Mouse (Mus musculus): ENCODE results near the gene Cnpy4. TPM values are rescaled to one million over a fixed set of nuclear protein-coding genes. Genes with fewer than 3 reads are reported as not detected.
"Not testable (repeated sequence)": the region's sequence is repeated elsewhere in the genome, so short reads cannot be mapped to it uniquely, and the experiment has no call there.

Cnpy4 gene
- total RNA-seq, 2 experiments from 2014 or later, result 6.4 to 7.2 TPM

DNA sequence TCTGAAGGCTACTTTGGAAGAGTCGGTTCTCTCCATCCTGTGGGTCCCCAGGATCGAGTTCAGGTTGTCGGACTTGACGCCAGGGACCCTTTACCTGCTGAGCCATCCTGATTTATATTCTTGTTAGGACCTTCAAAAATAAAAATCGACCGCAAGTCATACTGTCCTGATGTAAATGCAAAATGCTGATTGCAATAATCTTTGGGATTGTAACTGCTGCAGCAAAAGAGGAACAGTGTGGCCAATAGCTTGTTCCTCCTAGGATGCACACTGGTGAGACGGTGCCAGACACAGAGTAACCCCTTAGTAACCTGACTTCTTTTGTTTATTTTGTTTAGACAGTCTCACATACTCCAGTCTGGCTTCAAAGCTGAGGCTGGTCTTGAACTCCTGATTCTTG, 8.2 kb downstream of the Cnpy4 start:
- intact Hi-C loops (cut with DNase I), result no loop called here
- DNase-seq, result no peak

DNA sequence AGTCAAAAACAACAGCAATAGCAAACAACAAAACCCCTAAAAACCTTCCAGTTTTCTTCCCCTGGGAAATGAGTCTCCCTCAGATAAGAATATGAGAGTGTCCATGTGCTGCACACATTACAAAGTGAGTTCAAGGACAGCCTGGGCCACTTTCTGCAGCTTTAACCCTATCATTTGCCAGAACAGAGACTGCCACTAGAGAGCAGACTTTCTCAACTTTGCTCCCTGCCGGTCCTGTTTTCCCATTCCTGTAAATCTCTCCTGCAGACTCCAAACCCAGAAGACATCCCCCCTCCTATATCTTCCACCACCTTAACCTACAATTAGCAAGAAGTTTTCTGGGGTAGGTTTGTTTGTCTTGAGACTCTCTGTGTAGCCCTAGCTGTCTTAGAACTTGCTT, 12.3 kb downstream of the Cnpy4 start:
- intact Hi-C loops (cut with DNase I), result no loop called here
- DNase-seq, result no peak

DNA sequence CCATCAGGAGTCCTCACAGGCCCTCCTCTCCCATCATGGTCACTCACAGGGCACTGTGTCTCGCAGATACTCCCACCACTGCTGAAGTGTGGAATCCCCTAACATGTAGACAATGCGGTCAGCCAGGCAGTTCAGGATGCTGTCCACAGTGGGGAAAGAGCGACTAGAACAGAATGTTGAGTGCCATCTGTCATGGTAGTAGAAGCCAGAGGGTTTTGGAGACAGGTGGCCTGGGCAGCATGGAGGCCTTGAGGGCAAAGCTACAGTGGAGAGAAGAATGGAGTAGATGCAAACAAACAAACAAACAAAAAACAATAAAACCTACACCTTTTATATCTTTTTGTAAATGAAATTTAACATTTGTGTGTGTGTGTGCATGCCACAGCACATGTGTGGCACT, 14.8 kb downstream of the Cnpy4 start:
- intact Hi-C loops (cut with DNase I), result no loop called here
- DNase-seq, result no peak

DNA sequence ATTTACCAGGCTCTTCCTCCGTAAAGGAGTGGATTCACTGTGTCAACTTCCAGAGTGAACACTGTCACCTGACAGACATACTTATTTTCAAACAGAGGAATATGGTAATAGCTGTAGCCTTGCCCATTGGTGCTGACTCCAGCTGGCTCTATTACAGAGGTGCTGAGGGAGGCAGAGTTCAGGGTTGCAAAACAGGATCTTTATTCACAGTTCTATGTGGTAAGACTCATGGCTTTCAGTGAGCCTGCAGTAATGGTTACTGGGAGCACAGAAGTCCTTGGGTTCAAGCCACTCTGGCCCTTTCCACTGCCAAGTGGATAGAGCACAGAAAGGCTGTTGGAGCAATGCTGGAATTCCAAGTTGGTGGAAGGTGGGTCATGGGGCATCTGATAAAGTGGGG, 20.0 kb downstream of the Cnpy4 start:
- DNase-seq, result no peak
- intact Hi-C loops (cut with DNase I), result no loop called here

DNA sequence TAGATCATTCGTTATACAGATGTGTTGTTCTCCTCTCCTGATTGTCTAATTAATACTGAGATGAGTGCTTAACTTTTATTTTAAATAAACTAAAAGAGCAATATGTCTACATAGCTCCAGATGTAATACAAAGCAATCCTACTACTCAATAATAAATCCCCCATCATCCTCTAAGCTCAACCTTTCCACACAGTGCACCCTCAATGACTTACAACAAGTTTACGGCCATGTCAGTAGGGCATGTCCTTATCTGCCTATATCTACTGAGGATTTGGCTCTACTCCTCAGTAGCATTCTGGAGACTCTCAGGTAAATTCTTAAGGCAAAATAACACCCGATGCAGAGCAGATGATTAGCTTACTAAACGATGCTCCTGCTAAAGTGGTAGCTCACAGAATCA, 20.6 kb downstream of the Cnpy4 start:
- intact Hi-C loops (cut with DNase I), result loop anchor here (1.0 kb wide), 1 partner anchor 25 kb away; no protein-coding TSS in a partner anchor
- DNase-seq, result no peak

DNA sequence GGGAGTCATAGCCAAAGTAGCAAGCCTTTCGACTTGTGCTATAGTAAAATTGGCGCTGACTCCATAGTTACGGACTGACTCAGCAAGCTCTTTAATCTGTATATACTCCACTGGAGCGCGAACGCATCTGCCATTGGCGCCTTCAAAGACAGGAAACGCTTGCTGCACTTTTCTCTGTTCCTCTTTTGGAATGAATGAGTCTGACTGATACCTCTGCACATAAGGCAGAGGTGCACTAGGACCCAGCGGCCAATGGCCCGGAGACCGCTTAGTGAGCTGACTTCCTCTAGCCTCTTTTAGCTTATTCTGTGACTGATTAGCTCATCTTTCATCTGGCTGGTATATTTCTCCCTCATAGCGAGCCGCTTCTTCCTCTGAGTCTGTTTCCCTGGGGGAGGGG, 29.3 kb downstream of the Cnpy4 start:
- DNase-seq, result not testable (repeated sequence)
- intact Hi-C loops (cut with DNase I), result loop anchor here (2.0 kb wide), 1 partner anchor 68 kb away; no protein-coding TSS in a partner anchor

DNA sequence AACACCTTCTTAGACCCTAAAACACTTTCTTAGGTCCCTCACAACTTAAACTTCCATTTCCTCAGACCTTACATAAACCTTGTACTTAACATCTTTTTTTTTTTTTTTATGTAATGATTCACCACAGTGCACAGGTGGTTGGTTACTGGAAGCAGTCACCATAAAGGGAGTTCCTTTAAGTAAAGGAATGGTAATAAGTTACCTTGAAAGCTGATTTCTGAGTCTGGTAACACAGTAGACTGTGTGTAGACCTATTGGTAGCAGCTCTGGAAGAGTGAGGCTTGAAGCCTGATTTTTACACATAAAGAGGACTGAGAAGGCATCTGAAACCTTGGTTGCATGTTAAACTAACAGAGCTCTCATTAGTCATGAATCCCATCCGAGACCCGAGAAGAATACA, 32.6 kb downstream of the Cnpy4 start:
- no peak for DNase-seq
- intact Hi-C loops (cut with DNase I), result loop anchor here (10.0 kb wide), 1 partner anchor 255 kb away; no protein-coding TSS in a partner anchor

DNA sequence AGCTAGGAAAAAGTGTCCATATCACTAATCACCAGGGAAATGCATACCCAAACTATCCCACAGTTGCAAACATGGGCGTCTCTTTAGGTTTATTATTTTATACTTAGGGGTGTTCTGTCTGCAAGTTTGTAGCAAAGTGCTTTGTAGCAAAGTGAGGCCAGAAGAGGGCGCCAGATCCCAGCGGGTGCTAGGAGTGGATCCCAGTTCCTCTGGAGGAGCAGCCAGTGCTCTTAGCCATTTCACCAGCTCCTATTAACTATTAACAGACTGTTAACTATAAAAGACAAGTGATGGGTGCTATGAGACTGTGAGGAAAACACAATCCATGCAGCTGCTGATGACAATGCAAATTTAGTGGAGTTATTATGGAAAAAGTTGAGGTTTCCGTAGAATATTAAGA, 34.8 kb downstream of the Cnpy4 start:
- intact Hi-C loops (cut with DNase I), result loop anchor here (10.0 kb wide), 1 partner anchor 253 kb away; no protein-coding TSS in a partner anchor
- DNase-seq, result peak; percentile 82 to 92

DNA sequence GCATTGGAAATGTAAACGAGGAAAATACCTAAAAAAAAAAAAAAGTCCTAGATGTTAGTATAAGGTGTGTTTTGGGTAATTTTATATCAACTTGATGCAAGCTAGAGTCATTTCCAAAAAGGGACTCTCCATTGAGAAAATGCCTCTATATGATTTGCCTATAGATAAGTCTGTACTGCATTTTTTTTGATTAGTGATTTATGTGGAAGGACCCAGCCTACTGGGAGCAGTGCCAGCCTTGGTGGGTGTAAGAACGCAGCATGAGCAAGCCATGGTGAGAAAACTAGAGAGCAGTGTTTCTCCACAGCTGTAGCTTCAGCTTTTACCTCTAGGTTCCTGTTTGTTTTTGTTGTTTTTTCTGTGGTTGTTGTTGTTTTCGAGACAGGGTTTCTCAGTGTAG, 36.0 kb downstream of the Cnpy4 start:
- DNase-seq, result no peak
- intact Hi-C loops (cut with DNase I), result loop anchor here (10.0 kb wide), 1 partner anchor 252 kb away; no protein-coding TSS in a partner anchor

DNA sequence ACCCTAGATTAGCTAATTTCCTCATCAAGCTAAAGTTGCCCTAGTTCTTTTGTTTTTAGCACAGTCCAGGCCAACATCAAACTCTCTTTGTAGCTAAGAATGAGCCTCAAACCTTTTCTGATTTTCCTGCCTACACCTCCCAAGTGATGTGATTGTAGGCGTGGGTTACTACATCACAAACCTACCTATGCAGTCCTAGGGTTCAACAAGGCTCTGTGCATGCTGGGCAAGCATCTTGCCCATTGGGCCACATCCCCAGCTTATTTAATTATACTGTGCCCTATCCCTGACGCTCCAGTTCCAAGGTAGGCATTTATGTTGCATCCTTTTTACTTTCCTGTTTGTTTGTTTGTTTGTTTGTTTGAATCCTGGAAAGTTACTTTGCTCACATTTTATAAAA, 38.4 kb downstream of the Cnpy4 start, which contains the start of gene Nxpe5:
Nxpe5 (plus strand) TSS at position 199 of the 400 bp plus-strand sequence.
- no peak for DNase-seq
- intact Hi-C loops (cut with DNase I), result loop anchor here (10.0 kb wide), 1 partner anchor 249 kb away; no protein-coding TSS in a partner anchor

DNA sequence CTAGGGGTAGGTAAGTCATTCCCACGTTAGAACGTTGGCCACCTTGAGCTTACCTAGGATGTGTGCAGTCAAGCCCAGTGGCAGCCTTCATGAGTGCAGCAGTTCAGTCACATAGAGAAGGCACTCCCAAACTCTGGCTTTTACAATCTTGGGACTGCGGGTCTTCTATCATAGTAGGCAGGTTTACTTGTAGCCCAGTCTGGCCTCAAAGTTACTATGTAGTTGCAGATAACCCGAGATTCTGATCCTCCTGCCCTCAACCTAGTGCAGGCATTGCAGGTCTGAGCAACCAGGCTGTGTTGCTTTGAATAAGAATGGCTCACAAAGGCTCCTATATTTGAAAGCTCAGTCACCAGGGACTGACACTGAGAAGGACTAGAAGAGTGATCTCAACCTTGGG, 39.2 kb downstream of the Cnpy4 start:
- intact Hi-C loops (cut with DNase I), result loop anchor here (10.0 kb wide), 1 partner anchor 248 kb away; no protein-coding TSS in a partner anchor
- no peak for DNase-seq

DNA sequence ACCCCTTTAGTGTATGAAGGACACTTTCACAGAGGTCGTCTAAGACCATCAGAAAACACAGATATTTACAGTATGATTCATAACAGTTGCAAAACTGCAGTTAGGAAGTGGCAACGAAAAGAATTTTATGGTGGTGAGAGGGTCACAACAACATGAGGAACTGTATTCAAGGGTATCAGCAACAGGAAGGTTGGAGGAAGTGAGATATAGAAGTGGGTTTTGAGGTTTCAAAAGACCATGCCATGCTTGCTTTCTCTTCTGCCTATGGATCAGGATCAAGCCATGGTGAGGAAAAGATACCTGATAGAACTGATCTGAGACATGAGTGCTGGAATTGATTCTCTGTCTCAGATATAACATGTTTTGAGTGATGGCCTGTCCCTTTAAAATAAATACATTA, 40.1 kb downstream of the Cnpy4 start:
- no peak for DNase-seq

DNA sequence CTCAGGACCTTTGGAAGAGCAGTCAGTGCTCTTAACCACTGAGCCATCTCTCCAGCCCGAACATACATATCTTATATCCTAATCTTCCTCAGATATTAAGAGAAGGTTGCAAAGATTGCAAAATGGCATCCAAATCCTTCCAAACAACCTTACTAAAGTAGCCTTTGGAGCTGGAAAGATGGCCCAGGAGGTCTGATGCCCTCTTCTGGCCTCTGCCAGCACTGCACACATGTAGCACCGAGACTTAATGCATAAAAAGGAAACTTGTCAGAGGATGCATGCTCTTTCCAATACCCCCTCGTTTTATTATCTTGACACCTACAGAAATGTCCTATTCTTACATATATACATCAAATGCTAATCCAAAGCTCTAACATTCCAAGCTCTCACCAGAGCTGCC, 40.7 kb downstream of the Cnpy4 start:
- DNase-seq, result peak in 1 of 2 experiments; percentile 47
- intact Hi-C loops (cut with DNase I), result loop anchor here (10.0 kb wide), 1 partner anchor 247 kb away; no protein-coding TSS in a partner anchor

More for the DNA sequence above, 40.1 kb downstream of the Cnpy4 start:
- intact Hi-C loops (cut with DNase I), result loop anchor here (10.0 kb wide), 1 partner anchor 247 kb away; no protein-coding TSS in a partner anchor

DNA sequence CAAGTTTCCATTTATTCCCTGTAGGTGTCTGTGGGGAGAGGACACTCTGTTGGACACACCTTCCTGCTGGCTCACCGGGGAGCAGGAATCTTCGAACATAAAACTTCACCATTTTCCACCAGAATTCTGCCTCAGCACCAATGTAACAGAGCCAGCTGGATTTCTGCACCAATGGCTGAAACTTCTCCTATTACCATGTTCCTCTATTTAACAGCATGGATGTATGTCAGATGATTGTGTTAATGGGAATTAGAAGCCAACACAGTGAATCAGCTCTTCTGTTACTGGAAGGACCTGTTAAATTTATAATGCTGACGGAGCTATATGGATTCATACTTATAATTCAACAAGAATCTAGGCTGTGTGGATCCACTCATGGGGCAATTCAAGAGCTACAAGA, 42.2 kb downstream of the Cnpy4 start:
- intact Hi-C loops (cut with DNase I), result loop anchor here (10.0 kb wide), 1 partner anchor 245 kb away; no protein-coding TSS in a partner anchor
- no peak for DNase-seq

DNA sequence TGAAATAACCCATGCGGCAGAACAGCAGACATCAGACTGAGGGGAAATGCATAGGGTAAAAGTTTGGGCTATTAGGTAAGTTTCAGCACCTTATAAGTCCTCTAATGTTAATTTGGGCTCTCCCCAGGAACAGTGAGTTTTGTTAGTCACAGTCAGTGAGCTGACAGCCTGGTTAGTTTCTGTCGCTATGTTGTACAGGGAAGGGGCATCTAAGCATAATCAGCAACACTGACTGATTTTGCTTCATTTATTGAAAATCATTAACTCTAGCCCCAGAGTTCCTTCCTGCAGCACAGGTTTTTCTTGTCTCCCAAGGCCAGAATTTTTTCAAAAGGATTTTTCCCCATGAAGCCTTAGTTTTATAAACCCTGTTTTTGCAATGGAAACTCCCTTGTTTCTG, 46.5 kb downstream of the Cnpy4 start:
- intact Hi-C loops (cut with DNase I), result loop anchor here (1.0 kb wide), 1 partner anchor 25 kb away; no protein-coding TSS in a partner anchor
- DNase-seq, result no peak

DNA sequence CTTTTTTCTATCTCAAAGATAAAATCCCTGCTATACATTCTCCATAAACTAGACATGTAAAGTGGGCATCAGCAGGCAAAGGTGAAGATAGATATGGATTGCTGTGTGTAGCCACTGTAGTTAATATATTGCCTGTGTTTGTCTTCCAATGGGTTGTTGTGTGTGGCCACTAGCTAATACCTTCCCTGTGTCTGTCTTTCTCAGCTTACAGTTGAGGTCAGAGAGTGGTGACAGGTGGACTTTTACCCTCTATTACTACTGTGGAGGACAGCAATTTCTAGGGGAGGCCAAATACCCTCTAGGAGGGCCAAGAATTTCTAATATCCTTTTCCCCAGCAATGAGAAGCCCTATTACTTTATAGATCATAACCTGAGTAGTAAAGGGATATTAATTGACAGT, 46.9 kb downstream of the Cnpy4 start:
- intact Hi-C loops (cut with DNase I), result no loop called here
- DNase-seq, result no peak

DNA sequence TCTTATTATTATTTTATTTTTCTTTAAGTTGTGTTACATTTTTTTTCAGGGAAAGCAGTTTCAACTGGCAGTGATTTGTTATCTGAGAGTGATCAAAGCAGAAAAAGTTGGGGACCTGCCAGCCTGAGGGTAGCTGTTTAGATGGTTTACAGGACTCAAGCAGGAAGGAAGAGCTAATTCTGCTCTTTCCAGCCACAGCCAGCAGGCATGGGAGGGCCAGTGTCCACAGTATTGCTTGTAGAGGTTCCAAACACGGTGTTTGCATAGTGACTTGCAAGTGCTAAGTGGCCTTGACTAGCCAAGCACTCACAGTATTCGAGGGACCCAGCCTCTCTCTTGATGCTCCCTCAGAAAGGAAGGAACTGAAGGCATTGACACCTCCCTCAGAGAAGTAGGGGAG, 54.2 kb downstream of the Cnpy4 start:
- DNase-seq, result no peak
- intact Hi-C loops (cut with DNase I), result no loop called here

Small RNA genes within 50 kb of the gene (microRNA-seq; reads per million reads assigned to microRNA genes)
- 1,741 to 2,027 reads per million in 2 experiments for gene Mir106b (ENCODE audit: borderline number of aligned reads in 2 of 2)
- 708 to 786 reads per million in 2 experiments for gene Mir25 (ENCODE audit: borderline number of aligned reads in 2 of 2)
- 9,188 to 9,699 reads per million in 2 experiments for gene Mir93 (ENCODE audit: borderline number of aligned reads in 2 of 2)

Other genes starting within 250 kb of the Cnpy4 start
- under 1 TPM; 0.33 to 0.35 TPM for gene Gjc3, start 224.4 kb upstream of the Cnpy4 start, total RNA-seq (2021)
- not detected for gene Azgp1, start 206.0 kb upstream of the Cnpy4 start, total RNA-seq (2021)
- gene Smok3a, start 166.2 kb upstream of the Cnpy4 start, total RNA-seq (2021), result not detected
- gene Smok3b, start 166.1 kb upstream of the Cnpy4 start, total RNA-seq (2021), result not detected
- not detected for gene Smok3c, start 134.3 kb upstream of the Cnpy4 start, total RNA-seq (2021)
- gene Zkscan1, start 102.4 kb upstream of the Cnpy4 start, total RNA-seq (2021), result 10 to 100 TPM; 14.1 to 15.1 TPM
- gene Zscan21, start 70.6 kb upstream of the Cnpy4 start, total RNA-seq (2021), result 10 to 100 TPM; 10.7 to 13.6 TPM
- gene Zfp113, start 31.7 kb upstream of the Cnpy4 start, total RNA-seq (2021), result 1 to 10 TPM; 7.3 to 8.3 TPM
- 100 to 1,000 TPM; 123 to 126 TPM for gene Cops6, start 26.4 kb upstream of the Cnpy4 start, total RNA-seq (2021)
- 10 to 100 TPM in 1 of 2 experiments, 1 to 10 TPM in 1; 9.6 to 11.8 TPM for gene Ap4m1, start 15.5 kb upstream of the Cnpy4 start, total RNA-seq (2021)
- gene Mcm7, start 15.1 kb upstream of the Cnpy4 start, total RNA-seq (2021), result 10 to 100 TPM; 10.5 to 11.7 TPM
- gene Taf6, start within 50 bp of the Cnpy4 start, total RNA-seq (2021), result 10 to 100 TPM; 32.8 to 33.5 TPM
- 1 to 10 TPM; 2.9 to 3.1 TPM for gene Mblac1, start 6.8 kb downstream of the Cnpy4 start, total RNA-seq (2021)
- 1 to 10 TPM in 1 of 2 experiments, under 1 TPM in 1; 0.92 to 1.9 TPM for gene Nxpe5, start 38.4 kb downstream of the Cnpy4 start, total RNA-seq (2021)
- 10 to 100 TPM; 57.2 to 61.0 TPM for gene Lamtor4, start 68.0 kb downstream of the Cnpy4 start, total RNA-seq (2021)
- 1 to 10 TPM; 2.9 to 4.0 TPM for gene BC037034, start 76.5 kb downstream of the Cnpy4 start, total RNA-seq (2021)
- gene Gal3st4, start 85.4 kb downstream of the Cnpy4 start, total RNA-seq (2021), result under 1 TPM; 0.19 to 0.31 TPM
- not detected for gene Gm43720, start 92.5 kb downstream of the Cnpy4 start, total RNA-seq (2021)
- under 1 TPM; 0.11 to 0.25 TPM for gene Gpc2, start 92.5 kb downstream of the Cnpy4 start, total RNA-seq (2021)
- gene Stag3, start 92.8 kb downstream of the Cnpy4 start, total RNA-seq (2021), result not detected
- gene Pvrig, start 154.5 kb downstream of the Cnpy4 start, total RNA-seq (2021), result not detected